Mouse (Mus musculus) thymus, adult 2 months (tissue): Measurements from ENCODE around the gene 4930572O03Rik.
"Not testable (repeated sequence)": the region's sequence is repeated elsewhere in the genome, so short reads cannot be mapped to it uniquely, and the experiment has no call there.

Experiments used
- CTCF ChIP-seq: fragments of 200-500 bp; IDR thresholded peaks from 2 replicates; pipeline ENCODE4 v1.5.1; 2012; ENCODE audit warnings: mild to moderate bottlenecking, control low read depth, low read length, moderate library complexity, borderline replicate concordance; ENCODE audit not compliant: control insufficient read depth, poor library complexity, insufficient read depth; ENCODE audit errors: extremely low read depth
- POLR2A ChIP-seq: fragments of 200-500 bp; IDR thresholded peaks from 2 replicates; pipeline ENCODE4 v1.6.1; 2012; ENCODE audit warnings: mild to moderate bottlenecking, low read length, control low read depth, moderate library complexity; ENCODE audit not compliant: control insufficient read depth, poor library complexity, insufficient read depth; ENCODE audit errors: extremely low read depth

- not testable (repeated sequence) for TF ChIP-seq POLR2A, CTCF
Observed at GRCm38 (mm10) chr5:15670789-15671188, 13.9 kb upstream of the 4930572O03Rik start.
